Mouse (Mus musculus): ENCODE data around the gene Csrp3. TPM values are rescaled to one million over a fixed set of nuclear protein-coding genes. Genes with fewer than 3 reads are reported as not detected.
A peak's percentile ranks its signal among the peaks of the same experiment; 100 is the strongest.

Csrp3 gene
- total and polyA plus RNA-seq, 3 experiments, result 0.17 to 0.81 TPM; not detected in 1

DNA sequence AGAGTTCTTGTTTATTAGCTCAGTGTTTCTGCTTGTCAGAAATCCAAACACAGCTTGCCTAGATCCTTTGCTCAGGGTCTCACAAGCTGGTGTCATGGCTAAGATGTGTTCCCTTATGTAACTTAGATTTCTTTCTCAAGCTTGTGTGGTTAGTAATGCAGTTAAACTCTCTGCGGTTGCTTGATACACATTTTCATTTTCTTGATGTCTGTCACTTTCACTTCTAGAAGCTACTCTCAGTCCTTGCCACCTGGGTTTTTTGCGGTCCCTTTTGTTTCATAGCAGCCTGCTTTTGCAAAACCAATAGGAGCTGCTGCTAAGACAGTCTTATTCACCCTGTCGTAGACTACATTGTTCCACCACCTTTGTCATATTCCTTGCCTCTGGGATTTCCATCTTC, 52.7 kb downstream of the Csrp3 start:
- no peaks in the 10 kb centered on the region for H3K27me3 ChIP-seq (ENCODE audit: control insufficient read depth in 1 of 2, insufficient read depth in 2 of 2, low read length in 2 of 2)
- peaks cover 10 to 11% of the 10 kb centered on the region in 2 experiments for H3K4me1 ChIP-seq (ENCODE audit: control insufficient read depth in 1 of 2, insufficient read depth in 2 of 2, low read length in 2 of 2)
- H3K4me3 ChIP-seq (ENCODE audit: control insufficient read depth in 1 of 2, insufficient read depth in 1 of 2, low read depth in 2 of 2, low read length in 2 of 2), result no peak overlapping the region
- no peak overlapping the region for H3K27ac ChIP-seq (ENCODE audit: control insufficient read depth, low read depth, low read length)
- DNase-seq (ENCODE audit: low read depth, low spot score), result no peak
- H3K36me3 ChIP-seq (ENCODE audit: control insufficient read depth in 1 of 2, insufficient read depth in 2 of 2, low read length in 2 of 2), result peaks cover 20 to 33% of the 10 kb centered on the region in 2 experiments
- no peaks in the 10 kb centered on the region for H3K9me3 ChIP-seq (replicated peaks; ENCODE audit: insufficient read depth, low read length)
- no peak overlapping the region for H3K9ac ChIP-seq (ENCODE audit: control insufficient read depth, low read depth, low read length, poor library complexity, severe bottlenecking)
- TF ChIP-seq ZC3H11A (IDR thresholded peaks at IDR 0.05; ENCODE audit: low read depth, low read length) (no peak), ZKSCAN1 (IDR thresholded peaks at IDR 0.05; ENCODE audit: low read depth, low read length) (no peak), CTCF (IDR thresholded peaks at IDR 0.05 in 2 of 3, conservative IDR thresholded peaks at IDR 0.05 in 1 of 3; ENCODE audit: control insufficient read depth in 1 of 3, insufficient read depth in 1 of 3, low read depth in 2 of 3, low read length in 3 of 3, poor library complexity in 1 of 3, severe bottlenecking in 1 of 3) (no peak), SMC3 (IDR thresholded peaks at IDR 0.05; ENCODE audit: low read depth, low read length) (no peak), POLR2AphosphoS2 (IDR thresholded peaks at IDR 0.05; ENCODE audit: low read length) (no peak)
- peaks cover 18% of the 10 kb centered on the region for H3K79me2 ChIP-seq (ENCODE audit: control insufficient read depth, insufficient read depth, low read length, poor library complexity)

DNA sequence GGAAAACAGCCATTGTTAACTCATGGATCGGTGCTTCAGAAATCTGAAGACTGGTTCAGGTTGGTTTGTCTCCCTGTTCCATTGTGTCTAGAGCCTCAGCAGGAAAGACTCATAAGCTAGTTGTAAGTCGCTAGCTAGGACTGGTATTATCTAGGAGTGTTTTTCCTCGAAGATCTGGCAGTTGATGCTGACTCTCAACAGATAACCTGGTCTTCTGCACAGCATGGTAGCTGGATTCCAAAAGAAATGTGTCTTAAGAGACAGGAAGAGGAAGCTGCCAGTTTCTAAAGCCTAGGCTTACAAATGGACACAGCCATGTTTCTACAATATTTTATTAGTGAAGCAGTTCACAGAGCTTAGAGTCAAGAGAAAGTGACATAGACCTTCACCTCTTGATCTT, 56.4 kb downstream of the Csrp3 start:
- Histone ChIP-seq H3K27me3 (ENCODE audit: control insufficient read depth in 1 of 2, insufficient read depth in 2 of 2, low read length in 2 of 2) (no peaks in the 10 kb centered on the region), H3K9me3 (replicated peaks; ENCODE audit: insufficient read depth, low read length) (no peaks in the 10 kb centered on the region), H3K4me3 (ENCODE audit: control insufficient read depth in 1 of 2, insufficient read depth in 1 of 2, low read depth in 2 of 2, low read length in 2 of 2) (no peak overlapping the region), H3K4me1 (ENCODE audit: control insufficient read depth in 1 of 2, insufficient read depth in 2 of 2, low read length in 2 of 2) (peaks cover 13 to 16% of the 10 kb centered on the region in 2 experiments), H3K36me3 (ENCODE audit: control insufficient read depth in 1 of 2, insufficient read depth in 2 of 2, low read length in 2 of 2) (peaks cover 15 to 29% of the 10 kb centered on the region in 2 experiments), H3K9ac (ENCODE audit: control insufficient read depth, low read depth, low read length, poor library complexity, severe bottlenecking) (no peak overlapping the region), H3K79me2 (ENCODE audit: control insufficient read depth, insufficient read depth, low read length, poor library complexity) (peaks cover 19% of the 10 kb centered on the region), H3K27ac (ENCODE audit: control insufficient read depth, low read depth, low read length) (no peak overlapping the region)
- TF ChIP-seq MYB (IDR thresholded peaks at IDR 0.05; ENCODE audit: low read depth, low read length), result peak; percentile 35; the same call in 1 of the 2 replicates
- TF ChIP-seq TCF12 (IDR thresholded peaks at IDR 0.05; ENCODE audit: low read depth, low read length), result peak; percentile 44; the same call in 1 of the 2 replicates
- TF ChIP-seq ELF1 (IDR thresholded peaks at IDR 0.05; ENCODE audit: low read depth, low read length), result no peak
- peak; percentile 49 to 61 for TF ChIP-seq EP300 (IDR thresholded peaks at IDR 0.05; ENCODE audit: low read depth in 1 of 2, low read length in 2 of 2)
- 0 out of 2 replicates have a peak, but pooled peaks have one; percentile 43 for TF ChIP-seq MXI1 (IDR thresholded peaks at IDR 0.05; ENCODE audit: low read depth, low read length)
- TF ChIP-seq MAX (IDR thresholded peaks at IDR 0.05; ENCODE audit: low read length), result 0 out of 2 replicates have a peak, but pooled peaks have one; percentile 11
- peak; percentile 56 for TF ChIP-seq SIN3A (IDR thresholded peaks at IDR 0.05; ENCODE audit: low read length)
- no peak for TF ChIP-seq NRF1 (IDR thresholded peaks at IDR 0.05; ENCODE audit: insufficient read depth, low read depth, low read length, poor library complexity, severe bottlenecking)
- no peak for TF ChIP-seq HCFC1 (IDR thresholded peaks at IDR 0.05; ENCODE audit: low read depth, low read length)
- 0 out of 2 replicates have a peak, but pooled peaks have one; percentile 17 for TF ChIP-seq RCOR1 (IDR thresholded peaks at IDR 0.05; ENCODE audit: low read depth, low read length)
- peak; percentile 49 for TF ChIP-seq GATA1 (IDR thresholded peaks at IDR 0.05; ENCODE audit: low read depth, low read length)
- DNase-seq (ENCODE audit: low read depth, low spot score), result peak; percentile 54
